Mouse (Mus musculus) midbrain, embryonic 15.5 days (tissue): Measurements from ENCODE around the gene Caskin1. TPM values are rescaled to one million over a fixed set of nuclear protein-coding genes. Genes with fewer than 3 reads are reported as not detected.

Experiments used
- ATAC-seq: fragments of 200-750 bp; cut with Nextera tagmentation; replicated peaks from 2 replicates; pipeline ENCODE4 v1.8.0; 2017; ENCODE audit warnings: moderate TSS enrichment
- H3K27ac ChIP-seq: fragments of 300-500 bp; sonication (generic); 2 replicates; pipeline ENCODE4 v1.5.1; 2015; ENCODE audit warnings: mild to moderate bottlenecking, inconsistent platforms
- H3K27me3 ChIP-seq: fragments of 300-500 bp; sonication (generic); replicated peaks from 2 replicates; pipeline ENCODE4 v1.6.1; 2015; ENCODE audit warnings: inconsistent platforms
- H3K36me3 ChIP-seq: fragments of 300-500 bp; sonication (generic); replicated peaks from 2 replicates; pipeline ENCODE4 v1.6.1; 2015; ENCODE audit warnings: inconsistent platforms
- H3K4me1 ChIP-seq: fragments of 300-500 bp; sonication (generic); 2 replicates; pipeline ENCODE4 v1.6.1; 2015; ENCODE audit warnings: inconsistent platforms
- H3K4me2 ChIP-seq: fragments of 300-500 bp; sonication (generic); 2 replicates; pipeline ENCODE4 v1.6.1; 2015; ENCODE audit warnings: inconsistent platforms, mild to moderate bottlenecking, moderate library complexity
- H3K4me3 ChIP-seq: fragments of 300-500 bp; sonication (generic); 2 replicates; pipeline ENCODE4 v1.5.1; 2015; ENCODE audit warnings: mild to moderate bottlenecking, inconsistent platforms
- H3K9ac ChIP-seq: fragments of 300-500 bp; sonication (generic); 2 replicates; pipeline ENCODE4 v1.6.1; 2015; ENCODE audit warnings: mild to moderate bottlenecking, inconsistent platforms
- H3K9me3 ChIP-seq: fragments of 300-500 bp; sonication (generic); 2 replicates; pipeline ENCODE4 v1.6.1; 2016; ENCODE audit warnings: inconsistent platforms
- WGBS: fragments of 180-500 bp; shearing (Covaris S2); methylation state at CpG from one replicate; pipeline ENCODE4 v1.1.7; 2015; ENCODE audit warnings: mixed read lengths; 5-methylcytosine and 5-hydroxymethylcytosine counted together
- polyA plus RNA-seq: library from polyadenylated mRNA; unstranded; fragments of >200 nt; fragmentation: Nextera tagmentation; extraction: Ambion mirVana; gene quantifications from 2 replicates; pipeline ENCODE4 v1.2.1, GENCODE M21; 2015

The Caskin1 gene
- polyA plus RNA-seq, 1 experiment from 2014 or later, result 52.9 TPM

DNA sequence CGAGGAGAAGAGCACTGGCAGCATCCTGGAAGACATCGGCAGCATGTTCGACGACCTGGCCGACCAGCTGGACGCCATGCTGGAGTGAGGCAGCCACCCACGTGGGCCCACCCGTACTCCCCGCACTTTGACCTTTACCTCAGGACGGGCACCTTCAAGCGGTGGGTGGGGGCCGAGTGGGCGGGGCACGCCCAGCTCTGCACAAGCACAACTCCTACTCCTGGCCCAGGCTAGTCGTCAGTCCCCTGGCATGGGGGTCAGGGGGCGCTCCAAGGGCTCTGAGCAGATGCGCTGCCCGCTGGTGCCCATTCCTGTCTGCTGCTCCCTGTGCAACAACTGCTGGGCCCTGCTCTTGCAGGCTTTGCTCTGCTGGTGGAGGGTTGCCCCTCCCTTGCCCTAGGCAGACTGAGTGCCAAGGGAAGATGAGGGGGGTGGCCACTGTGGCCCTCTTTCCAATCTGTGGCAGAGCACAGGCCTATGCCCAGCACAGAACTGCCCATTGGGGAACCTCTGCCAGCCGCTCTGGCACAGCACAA lies 18.8 kb downstream of the Caskin1 start:
- H3K4me1 ChIP-seq, result peaks cover 7% of the 10 kb centered on the region; the same call in 1 of the 2 replicates
- whole genome bisulfite sequencing, result 62% methylated on average over 19 of the region's 19 CpGs
- no peak; the same call in 1 of the 2 replicates for ATAC-seq
- no peak overlapping the region for H3K4me3 ChIP-seq
- H3K4me2 ChIP-seq, result no peak overlapping the region
- peaks cover 78% of the 10 kb centered on the region for H3K36me3 ChIP-seq
- H3K9ac ChIP-seq, result no peak overlapping the region
- H3K27me3 ChIP-seq, result no peaks in the 10 kb centered on the region
- H3K9me3 ChIP-seq, result no peaks in the 10 kb centered on the region
- no peak overlapping the region for H3K27ac ChIP-seq

DNA sequence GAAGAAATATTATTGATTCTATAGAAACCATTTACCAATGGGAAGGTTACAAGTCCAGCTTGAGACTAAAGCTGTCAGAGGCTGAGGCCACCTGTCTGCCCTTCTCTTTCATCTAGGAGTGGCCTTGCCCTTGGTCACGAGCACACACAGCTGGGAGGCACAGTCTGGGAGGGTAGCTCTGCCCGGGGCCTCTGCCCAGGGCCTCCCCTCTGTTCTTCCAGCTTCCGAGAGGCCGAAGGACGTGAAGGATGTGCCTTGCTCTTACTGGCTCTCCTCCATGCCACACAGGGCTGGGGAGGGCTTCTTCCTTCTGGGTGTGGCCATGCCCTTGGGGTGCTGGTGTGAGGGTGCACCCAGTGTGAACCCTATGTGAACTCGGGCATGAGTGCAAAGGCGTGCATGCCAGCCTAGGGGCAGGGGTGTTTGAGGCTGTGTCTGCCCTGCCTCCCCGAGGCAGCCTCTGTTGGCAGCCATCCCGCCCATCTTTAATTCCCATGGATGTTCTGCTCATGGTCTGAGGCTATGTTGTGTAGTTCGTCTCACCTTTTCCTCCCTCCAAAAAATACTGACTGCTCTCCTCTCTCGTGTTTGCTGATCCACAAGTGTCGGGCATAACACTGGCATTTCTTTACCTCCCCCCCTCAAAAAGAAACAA lies 19.5 kb downstream of the Caskin1 start:
- H3K27me3 ChIP-seq, result no peaks in the 10 kb centered on the region
- no peak overlapping the region for H3K4me3 ChIP-seq
- H3K4me1 ChIP-seq, result peaks cover 7% of the 10 kb centered on the region; the same call in 1 of the 2 replicates
- H3K36me3 ChIP-seq, result peaks cover 71% of the 10 kb centered on the region
- H3K4me2 ChIP-seq, result no peak overlapping the region
- ATAC-seq, result no peak
- no peaks in the 10 kb centered on the region for H3K9me3 ChIP-seq
- 82% methylated on average over 12 of the region's 12 CpGs for WGBS
- H3K27ac ChIP-seq, result no peak overlapping the region
- H3K9ac ChIP-seq, result no peak overlapping the region

DNA sequence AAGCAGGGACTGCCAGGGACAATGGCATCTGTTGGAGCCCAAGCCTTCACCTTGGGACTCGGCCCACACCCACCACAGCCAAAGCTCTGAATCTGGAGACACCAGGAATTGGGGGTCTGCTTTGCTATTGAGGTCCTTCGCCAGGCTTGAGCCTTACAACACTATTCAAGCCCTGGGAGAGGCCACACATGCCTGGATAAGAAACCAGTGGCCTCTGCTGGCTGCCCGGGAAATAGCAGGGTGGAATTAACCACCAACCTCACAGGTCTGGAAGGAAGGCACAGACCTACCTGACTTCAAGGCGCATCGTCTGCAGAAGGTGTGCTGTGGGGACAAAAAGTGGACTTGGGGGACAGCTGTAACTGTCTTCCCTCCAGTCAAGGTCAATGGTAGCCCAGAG lies 25.2 kb downstream of the Caskin1 start:
- Histone ChIP-seq H3K4me2 (no peak overlapping the region), H3K9ac (no peak overlapping the region), H3K27me3 (no peaks in the 10 kb centered on the region), H3K36me3 (peaks cover 58% of the 10 kb centered on the region), H3K4me1 (no peaks in the 10 kb centered on the region), H3K27ac (no peak overlapping the region), H3K4me3 (no peak overlapping the region), H3K9me3 (no peaks in the 10 kb centered on the region)
- 53% methylated on average over 5 of the region's 5 CpGs for WGBS
- peak; percentile 59 for ATAC-seq

DNA sequence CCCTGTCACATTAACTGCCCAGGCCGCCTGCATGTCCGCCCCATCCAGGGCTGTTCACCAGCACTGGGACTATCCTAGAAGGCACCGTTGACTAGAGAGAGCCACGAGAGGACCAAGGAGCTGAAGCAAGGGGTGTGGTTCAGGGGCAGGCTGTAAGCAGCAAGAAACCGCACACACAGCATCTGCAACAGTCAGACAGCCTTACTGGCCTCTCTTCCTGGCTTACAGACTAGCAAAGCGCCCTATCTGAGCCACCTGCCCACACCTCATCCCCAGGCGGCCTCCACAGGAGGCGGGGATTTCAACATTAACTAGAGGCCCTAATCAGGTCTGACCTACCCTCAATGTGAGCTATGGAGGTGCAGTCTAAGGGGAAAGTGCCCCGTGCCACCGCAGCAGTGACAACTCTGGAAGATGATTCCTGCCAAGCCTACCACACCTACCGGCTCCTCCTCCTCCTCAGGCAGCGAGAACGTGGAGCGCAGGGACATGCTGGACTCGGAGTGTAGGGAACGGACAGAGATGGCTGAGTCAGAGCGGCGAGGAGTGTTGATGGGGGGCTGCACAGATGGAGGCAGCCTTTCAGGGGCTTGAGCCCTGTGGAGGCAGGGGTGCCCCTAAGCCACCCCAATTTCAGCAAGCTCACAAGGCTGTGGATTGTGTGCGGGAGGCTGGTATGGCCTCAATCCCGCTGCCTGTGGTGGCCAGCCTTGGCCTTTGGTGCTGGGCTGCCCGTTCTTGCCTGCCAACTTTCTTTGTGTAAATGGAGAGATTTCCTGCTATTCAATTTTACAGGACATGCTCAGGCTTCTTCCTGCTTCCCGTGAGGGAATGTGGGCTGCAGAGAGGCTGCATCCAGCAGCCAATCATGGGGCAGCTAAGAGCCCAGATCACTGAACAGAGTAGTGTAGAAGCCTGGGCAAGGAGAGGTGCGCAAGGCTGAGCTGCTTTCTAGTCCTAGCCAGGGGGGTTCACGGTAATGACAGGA lies 26.2 kb downstream of the Caskin1 start:
- Histone ChIP-seq H3K4me1 (no peaks in the 10 kb centered on the region), H3K9me3 (no peaks in the 10 kb centered on the region), H3K9ac (no peak overlapping the region), H3K4me3 (no peak overlapping the region), H3K27me3 (no peaks in the 10 kb centered on the region), H3K36me3 (peaks cover 53% of the 10 kb centered on the region), H3K4me2 (no peak overlapping the region), H3K27ac (0 out of 2 replicates have a peak overlapping the region, but pooled peaks have one; percentile 11)
- no peak for ATAC-seq
- 91% methylated on average over 24 of the region's 24 CpGs for WGBS

- Histone ChIP-seq H3K27ac (no peak overlapping the region), H3K36me3 (peaks cover 20% of the 10 kb centered on the region), H3K4me3 (no peak overlapping the region), H3K27me3 (no peaks in the 10 kb centered on the region), H3K9ac (no peak overlapping the region), H3K4me2 (no peak overlapping the region), H3K4me1 (peaks cover 8% of the 10 kb centered on the region; the same call in 1 of the 2 replicates), H3K9me3 (no peaks in the 10 kb centered on the region)
- WGBS, result 91% methylated on average over 4 of the region's 4 CpGs
- ATAC-seq, result no peak
Observed at GRCm38 (mm10) chr17:24520450-24520849, 32.0 kb downstream of the Caskin1 start.

DNA sequence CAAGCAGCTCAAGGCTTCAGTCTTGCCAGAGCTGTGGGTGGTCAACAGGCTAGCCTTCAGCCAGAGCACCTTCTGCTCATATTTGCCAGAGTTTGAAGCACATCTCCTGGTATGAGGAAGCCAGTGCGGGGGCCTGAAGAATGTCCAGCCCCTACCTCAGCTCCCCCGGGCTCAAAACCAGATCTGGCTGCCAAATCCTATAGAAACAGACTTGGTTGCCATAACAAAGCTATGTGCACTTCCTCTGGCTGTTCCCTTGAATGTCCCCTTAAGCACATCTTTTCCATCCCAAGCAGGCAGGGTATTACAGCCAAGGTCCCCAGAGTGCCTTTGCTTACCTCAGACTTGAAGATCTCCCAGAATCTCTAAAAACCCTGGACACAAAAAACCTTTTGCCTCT lies 36.3 kb downstream of the Caskin1 start:
- Histone ChIP-seq H3K4me3 (no peak overlapping the region), H3K27me3 (no peaks in the 10 kb centered on the region), H3K36me3 (no peaks in the 10 kb centered on the region), H3K27ac (no peak overlapping the region), H3K4me1 (peaks cover 38% of the 10 kb centered on the region), H3K9ac (no peak overlapping the region), H3K9me3 (no peaks in the 10 kb centered on the region), H3K4me2 (no peak overlapping the region)
- 87% methylated on average over 2 of the region's 2 CpGs for WGBS
- no peak for ATAC-seq

DNA sequence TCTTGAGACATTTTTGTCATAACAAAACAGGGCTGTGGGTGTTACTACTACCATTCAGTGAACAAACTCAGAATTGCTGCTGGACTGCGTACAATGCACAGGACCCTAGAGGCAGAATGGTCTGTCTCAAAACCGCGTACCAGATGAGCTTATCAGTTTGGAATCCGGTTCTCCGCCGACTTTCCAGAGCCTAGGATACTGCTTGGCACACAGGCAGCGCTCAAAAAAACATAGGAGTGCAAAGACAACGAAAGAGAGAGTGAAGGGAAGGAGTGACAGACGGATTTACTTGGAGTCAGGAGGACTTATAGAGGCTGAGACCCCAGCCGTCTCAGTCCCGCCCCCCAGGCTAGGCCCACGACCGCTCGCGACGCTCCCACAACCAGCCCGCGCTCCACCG lies 38.9 kb downstream of the Caskin1 start:
- Histone ChIP-seq H3K4me2 (peak overlapping the region; percentile 64), H3K27me3 (no peaks in the 10 kb centered on the region), H3K4me1 (peaks cover 56% of the 10 kb centered on the region), H3K4me3 (peak overlapping the region; percentile 94), H3K27ac (peak overlapping the region; percentile 88), H3K9me3 (no peaks in the 10 kb centered on the region), H3K36me3 (no peaks in the 10 kb centered on the region), H3K9ac (peak overlapping the region; percentile 95)
- 0% methylated on average over 19 of the region's 19 CpGs for WGBS
- peak; percentile 7 for ATAC-seq

DNA sequence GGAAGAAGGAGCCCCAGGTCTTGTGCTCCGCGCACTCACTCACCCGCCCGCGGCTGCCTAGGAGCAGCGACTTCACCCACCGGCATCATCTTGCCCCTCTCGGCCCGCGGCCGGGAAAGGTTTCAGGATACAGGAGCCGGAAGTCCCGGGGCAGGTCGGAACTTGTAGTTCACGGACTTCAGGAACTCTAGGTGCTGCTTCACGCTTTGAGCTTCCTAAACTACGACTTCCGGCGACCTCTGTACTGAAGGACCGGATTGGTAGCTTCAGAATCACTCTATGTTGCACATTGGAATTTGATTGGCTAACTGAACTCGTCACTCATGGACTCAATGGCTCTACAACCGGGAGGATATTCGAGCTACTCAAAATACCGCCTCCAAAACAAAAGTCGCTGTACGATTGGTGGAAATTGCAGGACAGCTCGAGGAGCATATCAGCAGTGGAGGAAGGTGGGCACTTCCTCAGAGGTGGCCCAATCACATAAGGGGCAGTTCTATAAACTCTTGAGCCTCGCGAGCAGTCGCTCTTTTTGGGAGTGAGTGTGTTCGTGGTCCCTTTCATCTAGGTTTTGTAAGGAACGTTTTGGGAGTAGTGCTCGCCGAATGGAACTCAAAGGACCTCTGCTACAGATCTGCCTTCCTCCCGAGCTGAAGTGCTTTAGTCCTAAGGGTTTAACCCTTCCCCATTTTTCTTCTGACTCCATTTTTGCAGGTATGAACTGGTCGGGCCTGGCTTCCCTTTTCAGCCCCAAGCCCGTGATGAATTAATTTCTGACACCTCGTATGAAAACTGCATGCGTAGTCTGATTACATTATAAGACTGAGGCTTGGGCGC lies 39.5 kb downstream of the Caskin1 start, which contains the start of gene Traf7:
Traf7 (minus strand) TSS at position 216 of the 837 bp plus-strand sequence.
- Histone ChIP-seq H3K4me3 (peak within 1 kb of the TSS; percentile 94), H3K4me2 (peak within 1 kb of the TSS; percentile 81), H3K9me3 (no peaks in the 10 kb centered on the region), H3K4me1 (peaks cover 62% of the 10 kb centered on the region), H3K9ac (peak within 1 kb of the TSS; percentile 95), H3K27ac (peak within 1 kb of the TSS; percentile 89), H3K36me3 (no peaks in the 10 kb centered on the region), H3K27me3 (no peaks in the 10 kb centered on the region)
- under 1% methylated on average over 40 of the region's 40 CpGs for WGBS
- ATAC-seq, result peak; percentile 97

DNA sequence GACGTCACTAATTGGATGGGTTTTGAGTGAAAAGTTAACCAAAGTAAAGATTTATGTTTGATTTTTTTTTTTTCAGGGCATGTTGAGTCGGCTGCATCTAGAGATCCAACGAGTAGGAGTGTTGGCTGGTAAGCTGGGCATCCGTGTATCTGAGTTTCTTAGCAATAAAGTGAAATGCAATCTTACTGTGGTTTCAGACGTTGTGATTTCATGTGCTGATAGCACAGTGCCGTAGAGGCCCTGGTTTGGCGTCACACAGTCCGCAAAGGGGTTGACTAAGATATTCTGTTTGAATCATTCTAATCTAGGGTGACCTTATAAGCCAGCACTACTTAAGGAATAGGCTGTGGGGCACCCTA lies 40.1 kb downstream of the Caskin1 start:
- Histone ChIP-seq H3K27ac (peak overlapping the region; percentile 89), H3K4me2 (peak overlapping the region; percentile 81), H3K9me3 (no peaks in the 10 kb centered on the region), H3K36me3 (no peaks in the 10 kb centered on the region), H3K4me3 (peak overlapping the region; percentile 59), H3K27me3 (no peaks in the 10 kb centered on the region), H3K4me1 (peaks cover 68% of the 10 kb centered on the region), H3K9ac (peak overlapping the region; percentile 57)
- WGBS, result under 1% methylated on average over 8 of the region's 8 CpGs
- no peak for ATAC-seq

DNA sequence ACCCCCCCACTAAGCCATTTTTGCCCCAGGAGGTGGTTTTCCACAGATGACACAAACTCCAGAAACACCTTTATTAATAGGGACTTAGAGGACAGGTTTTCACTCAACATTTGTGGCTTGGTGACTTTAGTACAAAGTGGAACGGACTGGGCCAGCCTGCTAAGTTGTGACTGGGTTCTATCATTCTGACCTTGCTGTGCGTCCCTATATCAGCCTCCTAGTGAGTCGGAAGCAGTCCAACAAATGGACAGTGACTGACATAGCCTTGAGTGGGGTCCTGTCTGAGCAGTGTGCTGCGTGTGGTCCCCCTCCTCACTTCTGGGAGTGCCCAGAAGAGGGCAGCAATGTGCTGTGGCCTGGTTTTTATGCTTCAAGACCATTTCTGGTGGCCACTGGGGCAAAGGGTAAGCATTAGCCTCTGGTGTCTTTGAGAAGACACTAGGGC lies 40.6 kb downstream of the Caskin1 start:
- H3K27me3 ChIP-seq, result no peaks in the 10 kb centered on the region
- WGBS, result 2% methylated on average over 4 of the region's 4 CpGs
- H3K4me1 ChIP-seq, result peaks cover 70% of the 10 kb centered on the region
- ATAC-seq, result no peak
- H3K4me2 ChIP-seq, result peak overlapping the region; percentile 81
- H3K36me3 ChIP-seq, result no peaks in the 10 kb centered on the region
- H3K9ac ChIP-seq, result peak overlapping the region; percentile 57
- H3K9me3 ChIP-seq, result no peaks in the 10 kb centered on the region
- H3K27ac ChIP-seq, result peak overlapping the region; percentile 89
- peak overlapping the region; percentile 59 for H3K4me3 ChIP-seq

DNA sequence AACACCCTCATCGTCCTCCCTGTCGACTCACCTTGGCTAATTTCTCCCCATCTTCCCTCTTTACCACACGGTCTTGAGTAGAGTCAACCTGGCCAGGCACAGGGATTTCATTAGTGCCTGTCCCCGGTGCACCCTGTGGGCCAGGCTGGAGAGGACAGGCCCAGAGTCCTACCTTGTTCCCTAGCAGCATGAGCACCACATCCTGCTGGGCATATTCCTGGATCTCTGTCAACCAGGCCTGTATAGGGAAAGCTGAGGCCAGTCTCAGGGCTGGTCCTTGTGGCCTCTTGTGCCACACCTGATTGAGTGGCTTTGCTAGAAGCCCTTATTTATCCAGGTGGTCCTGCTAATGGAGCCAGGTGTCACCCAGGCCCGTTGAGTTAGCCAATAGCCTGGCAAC lies 41.5 kb downstream of the Caskin1 start:
- no peaks in the 10 kb centered on the region for H3K36me3 ChIP-seq
- peak overlapping the region; percentile 57 for H3K9ac ChIP-seq
- ATAC-seq, result no peak
- WGBS, result 28% methylated on average over 5 of the region's 5 CpGs
- peak overlapping the region; percentile 59 for H3K4me3 ChIP-seq
- no peak overlapping the region for H3K27ac ChIP-seq
- H3K9me3 ChIP-seq, result no peaks in the 10 kb centered on the region
- no peaks in the 10 kb centered on the region for H3K27me3 ChIP-seq
- peak overlapping the region; percentile 81 for H3K4me2 ChIP-seq
- H3K4me1 ChIP-seq, result peaks cover 68% of the 10 kb centered on the region
